Mouse (Mus musculus) G1E (cell line): ENCODE data around the gene Cbx1. TPM values are rescaled to one million over a fixed set of nuclear protein-coding genes. Genes with fewer than 3 reads are reported as not detected.

Source experiments
- ATAC-seq: 2 replicates; pipeline ENCODE4 v1.8.0; 2016; ENCODE audit warnings: mild to moderate bottlenecking; ENCODE audit not compliant: insufficient number of reproducible peaks, poor library complexity, low FRiP score, severe bottlenecking; ENCODE audit errors: extremely low read depth
- DNase-seq: peaks from one replicate; pipeline ENCODE4 v3.0.0; 2012; ENCODE audit warnings: low spot score
- H3K27me3 ChIP-seq: 2 replicates; pipeline ENCODE4 v1.6.1; 2012; ENCODE audit warnings: mild to moderate bottlenecking, low read length, inconsistent platforms; ENCODE audit not compliant: insufficient read depth
- H3K36me3 ChIP-seq: replicated peaks from 2 replicates; pipeline ENCODE3; 2012; ENCODE audit warnings: mild to moderate bottlenecking, inconsistent platforms
- H3K4me1 ChIP-seq: 2 replicates; pipeline ENCODE4 v1.6.1; 2012; ENCODE audit warnings: low read depth, low read length, inconsistent platforms, mixed read lengths; ENCODE audit not compliant: insufficient read depth
- H3K4me3 ChIP-seq: 2 replicates; pipeline ENCODE4 v1.5.1; 2012; ENCODE audit warnings: low read depth, mild to moderate bottlenecking, inconsistent platforms, low read length, moderate library complexity, mixed read lengths
- H3K9me3 ChIP-seq: replicated peaks from 2 replicates; pipeline ENCODE4 v1.6.1; 2012; ENCODE audit warnings: inconsistent platforms
- CTCF ChIP-seq: IDR thresholded peaks from 2 replicates; pipeline ENCODE4 v1.5.1; 2012; ENCODE audit warnings: low read depth, low read length, inconsistent platforms, mixed read lengths
- GATA1 ChIP-seq: IDR thresholded peaks from 2 replicates; pipeline ENCODE4 v1.6.1; 2012; ENCODE audit warnings: borderline replicate concordance, low read length, inconsistent platforms, mixed read lengths
- GATA2 ChIP-seq: IDR thresholded peaks from 2 replicates; pipeline ENCODE4 v1.6.1; 2012; ENCODE audit warnings: low read depth, low read length, inconsistent platforms, borderline replicate concordance
- POLR2AphosphoS5 ChIP-seq: IDR thresholded peaks from 2 replicates; pipeline ENCODE4 v1.6.1; 2012; ENCODE audit warnings: low read depth, low read length, inconsistent platforms; ENCODE audit not compliant: insufficient replicate concordance
- TAL1 ChIP-seq: conservative IDR thresholded peaks from 2 replicates; pipeline ENCODE4 v1.6.1; 2012; ENCODE audit warnings: low read depth, low read length, inconsistent platforms, mixed read lengths
- polyA plus RNA-seq: library from polyadenylated mRNA; stranded (reverse); fragments of >175 nt; gene quantifications from 2 replicates; pipeline ENCODE4 v1.2.3, GENCODE M21; 2012
- total RNA-seq, 2 experiments: library from RNA; stranded (forward) in 1 of 2; stranded (reverse) in 1 of 2; fragments of 200-1000 nt in 1 of 2; fragments of >200 nt in 1 of 2; fragmentation: Nextera tagmentation in 1 of 2; gene quantifications; 2 replicates each; pipeline ENCODE4 v1.2.3; 2014 to 2017

Cbx1 gene
- 78.9 and 81.3 TPM in 2 replicates for total RNA-seq (2014; fragmentation: Nextera tagmentation)
- 99.1 and 100 TPM in 2 replicates for total RNA-seq (2017)
- polyA plus RNA-seq = 73.7 and 75.0 TPM in 2 replicates

DNA sequence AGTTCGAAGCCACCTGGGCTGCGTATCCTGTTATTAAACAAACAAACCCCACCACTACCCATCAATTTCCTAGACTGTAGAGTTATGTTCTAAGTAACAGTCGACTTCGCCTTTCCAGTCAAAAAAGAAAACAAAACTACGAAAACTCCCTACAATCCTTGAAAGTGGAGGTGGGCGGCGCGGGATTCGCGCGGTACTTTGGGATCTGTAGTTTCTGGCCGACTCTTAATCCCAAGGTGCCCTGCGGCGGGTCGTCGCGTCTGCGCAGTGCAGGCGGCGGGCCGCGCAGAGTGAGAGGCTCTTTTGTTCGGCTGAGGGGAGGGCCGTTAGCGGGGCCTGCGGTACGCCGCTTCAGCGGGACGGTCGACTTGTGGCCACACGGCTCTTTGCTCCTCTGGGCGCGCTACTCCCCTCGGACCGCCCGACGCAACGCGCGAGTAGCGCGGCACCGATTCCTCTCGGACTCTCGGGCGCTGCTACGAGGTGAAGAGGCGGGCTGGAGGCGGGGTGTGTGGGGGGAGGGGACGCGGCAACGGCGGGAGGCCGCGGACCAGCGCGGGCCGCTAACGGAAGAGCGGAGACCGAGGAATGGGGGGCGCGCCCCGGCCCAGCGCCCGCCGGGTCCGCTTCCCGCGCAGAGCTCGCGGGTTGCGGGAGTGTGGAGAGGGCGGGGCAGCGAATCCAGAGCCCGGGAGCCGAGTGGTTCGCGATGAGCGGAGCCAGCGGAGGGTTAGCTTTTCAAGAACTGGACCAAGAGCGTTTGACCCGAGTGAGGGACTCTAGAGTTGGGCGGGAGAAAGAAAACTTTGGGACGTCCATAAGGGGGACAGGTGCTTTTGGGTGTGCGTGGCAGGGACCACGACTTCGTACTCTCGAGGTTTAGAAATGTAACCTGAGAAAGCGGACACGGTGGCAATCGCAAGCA lies at the start of gene Cbx1:
Gene Cbx1, plus strand, starts transcription at position 257 of the 925 bp plus-strand sequence.
- peaks cover 24% of the 10 kb centered on the region for H3K4me1 ChIP-seq
- peak; percentile 83 for DNase-seq
- peaks cover 19% of the 10 kb centered on the region for H3K36me3 ChIP-seq
- TF ChIP-seq CTCF (no peak), GATA1 (no peak)
- no peaks in the 10 kb centered on the region for H3K9me3 ChIP-seq
- H3K4me3 ChIP-seq = peak within 1 kb of the TSS; percentile 90
- no peaks in the 10 kb centered on the region for H3K27me3 ChIP-seq
- ATAC-seq = peak; percentile 34; the same call in 1 of the 2 replicates

GRCm38 (mm10) chr11:96740796-96741195 lies 48.1 kb upstream of the Cbx1 start:
- DNase-seq = no peak
- TF ChIP-seq GATA1 (no peak), TAL1 (no peak), GATA2 (no peak), POLR2AphosphoS5 (no peak), CTCF (no peak)
- Histone ChIP-seq H3K4me1 (no peaks in the 10 kb centered on the region), H3K4me3 (no peak overlapping the region), H3K9me3 (no peaks in the 10 kb centered on the region), H3K36me3 (no peaks in the 10 kb centered on the region), H3K27me3 (peaks cover 21% of the 10 kb centered on the region)
- ATAC-seq = no peak

DNA sequence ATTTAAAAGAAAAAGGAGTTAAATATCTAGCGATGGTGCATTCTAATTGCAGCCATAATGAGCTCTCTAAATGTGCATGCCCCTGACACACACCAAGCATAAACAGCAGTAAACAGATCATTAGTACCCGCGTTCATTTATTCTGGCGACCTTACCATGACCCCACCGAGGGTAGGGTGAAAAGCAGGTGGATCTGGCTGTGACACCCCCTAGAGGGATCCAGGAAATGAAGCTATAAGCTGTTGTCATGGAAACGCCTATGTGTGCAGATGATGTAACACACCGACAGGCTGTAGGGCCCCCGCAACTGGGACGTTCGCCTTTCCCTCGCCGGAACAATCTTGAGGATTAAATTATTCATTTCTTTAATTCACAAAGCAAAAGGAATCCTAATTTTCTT lies 46.9 kb upstream of the Cbx1 start:
- TF ChIP-seq CTCF (no peak), GATA1 (no peak), POLR2AphosphoS5 (no peak), TAL1 (no peak), GATA2 (no peak)
- no peak for DNase-seq
- peaks cover 16% of the 10 kb centered on the region for H3K27me3 ChIP-seq

DNA sequence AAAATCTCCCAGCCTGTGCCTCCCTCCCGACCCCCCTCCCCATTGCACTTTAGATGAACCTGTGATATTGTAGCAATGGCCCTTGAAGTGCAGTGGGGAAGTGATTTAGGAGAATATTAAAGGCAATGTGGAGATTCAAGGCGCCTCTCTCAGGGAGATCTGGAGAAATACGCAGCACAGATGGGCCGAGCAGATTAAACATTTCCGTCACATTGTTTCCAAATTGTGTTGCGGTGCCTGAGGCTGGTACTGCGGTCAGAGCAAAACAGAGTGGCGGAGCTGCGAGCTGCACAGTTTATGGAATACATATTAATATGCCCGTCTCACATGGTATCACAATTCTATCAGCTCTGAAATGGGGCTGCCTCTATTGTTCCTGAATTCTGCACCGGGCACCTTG lies 45.9 kb upstream of the Cbx1 start:
- no peak for TF ChIP-seq TAL1
- TF ChIP-seq CTCF = no peak
- no peak for TF ChIP-seq POLR2AphosphoS5
- no peak for TF ChIP-seq GATA2
- no peak for TF ChIP-seq GATA1
- Histone ChIP-seq H3K27me3 (peaks cover 25% of the 10 kb centered on the region), H3K9me3 (no peaks in the 10 kb centered on the region), H3K4me1 (no peaks in the 10 kb centered on the region), H3K36me3 (no peaks in the 10 kb centered on the region), H3K4me3 (no peak overlapping the region)
- ATAC-seq = no peak
- DNase-seq = no peak

More for the DNA sequence above, 46.9 kb upstream of the Cbx1 start:
- H3K9me3 ChIP-seq = no peaks in the 10 kb centered on the region
- no peak for ATAC-seq
- H3K36me3 ChIP-seq = no peaks in the 10 kb centered on the region
- no peak overlapping the region for H3K4me3 ChIP-seq
- no peaks in the 10 kb centered on the region for H3K4me1 ChIP-seq

DNA sequence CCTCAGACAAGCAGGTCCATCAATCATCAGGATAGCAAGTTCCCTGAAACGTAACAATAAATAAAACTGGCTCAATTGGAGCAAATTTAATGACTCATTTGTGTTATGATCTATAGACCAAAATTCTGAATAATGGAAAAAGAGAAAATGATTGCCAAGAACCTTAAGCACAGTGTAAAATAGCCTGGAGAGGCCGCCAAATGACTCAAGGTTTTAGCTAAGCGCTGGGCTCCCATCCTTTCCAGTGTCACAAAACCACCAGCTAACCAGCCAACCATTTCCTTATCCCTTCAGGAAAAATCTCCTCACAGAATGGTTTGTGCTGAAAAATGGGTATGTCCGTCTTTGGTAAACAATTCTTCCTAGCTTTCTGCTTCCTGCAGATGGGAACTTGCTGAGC lies 45.0 kb upstream of the Cbx1 start:
- no peak for TF ChIP-seq CTCF
- TF ChIP-seq GATA1 = no peak
- no peak for TF ChIP-seq GATA2
- TF ChIP-seq POLR2AphosphoS5 = no peak
- TF ChIP-seq TAL1 = no peak
- Histone ChIP-seq H3K9me3 (no peaks in the 10 kb centered on the region), H3K27me3 (peaks cover 30% of the 10 kb centered on the region), H3K4me3 (no peak overlapping the region), H3K36me3 (no peaks in the 10 kb centered on the region), H3K4me1 (no peaks in the 10 kb centered on the region)
- DNase-seq = no peak
- no peak for ATAC-seq

GRCm38 (mm10) chr11:96746648-96747047 lies 42.3 kb upstream of the Cbx1 start:
- DNase-seq (no peak), ATAC-seq (no peak)
- Histone ChIP-seq H3K4me3 (no peak overlapping the region), H3K27me3 (peaks cover 33% of the 10 kb centered on the region), H3K4me1 (no peaks in the 10 kb centered on the region), H3K36me3 (no peaks in the 10 kb centered on the region), H3K9me3 (no peaks in the 10 kb centered on the region)
- TF ChIP-seq POLR2AphosphoS5 (no peak), GATA2 (no peak), TAL1 (no peak), GATA1 (no peak), CTCF (no peak)

- Histone ChIP-seq H3K27me3 (peaks cover 33% of the 10 kb centered on the region), H3K4me1 (no peaks in the 10 kb centered on the region), H3K4me3 (no peak overlapping the region), H3K9me3 (no peaks in the 10 kb centered on the region), H3K36me3 (no peaks in the 10 kb centered on the region)
- no peak for TF ChIP-seq GATA2
- TF ChIP-seq POLR2AphosphoS5 = no peak
- no peak for TF ChIP-seq GATA1
- ATAC-seq (no peak), DNase-seq (no peak)
These were observed 41.4 kb upstream of the Cbx1 start for GRCm38 (mm10) chr11:96747555-96747954.
